Mouse (Mus musculus) MEL (cell line): Measurements from ENCODE around the gene Gm12184.

Source experiments
- BHLHE40 ChIP-seq: IDR thresholded peaks from 2 replicates; pipeline ENCODE4 v1.6.1; 2012; ENCODE audit warnings: low read depth, mild to moderate bottlenecking, inconsistent platforms, low read length, improper control_type of control experiment, borderline replicate concordance
- CTCF ChIP-seq, 3 experiments: IDR thresholded peaks in 2 of 3; conservative IDR thresholded peaks in 1 of 3; 2 replicates each; pipeline ENCODE4 v1.5.1; 2011 to 2012; ENCODE audit warnings: low read length in 3 of 3, low read depth in 2 of 3, mild to moderate bottlenecking in 2 of 3, improper control_type of control experiment in 1 of 3, inconsistent platforms in 1 of 3, mixed read lengths in 1 of 3, moderate library complexity in 1 of 3; ENCODE audit not compliant: control insufficient read depth in 1 of 3, insufficient read depth in 1 of 3, poor library complexity in 1 of 3, severe bottlenecking in 1 of 3
- GABPA ChIP-seq: IDR thresholded peaks from 2 replicates; pipeline ENCODE4 v1.6.1; 2012; ENCODE audit warnings: low read depth, mild to moderate bottlenecking, inconsistent platforms, low read length, improper control_type of control experiment, moderate library complexity
- MAX ChIP-seq: IDR thresholded peaks from 2 replicates; pipeline ENCODE4 v1.6.1; 2011; ENCODE audit warnings: low read length, improper control_type of control experiment
- POLR2A ChIP-seq, 2 experiments: IDR thresholded peaks; 2 replicates each; pipeline ENCODE4 v1.6.1; 2011 to 2012; ENCODE audit warnings: low read length in 2 of 2, mild to moderate bottlenecking in 2 of 2, control low read depth in 1 of 2, improper control_type of control experiment in 1 of 2, low read depth in 1 of 2, moderate library complexity in 1 of 2; ENCODE audit not compliant: control insufficient read depth in 1 of 2, insufficient read depth in 1 of 2, poor library complexity in 1 of 2
- UBTF ChIP-seq: IDR thresholded peaks from 2 replicates; pipeline ENCODE4 v1.6.1; 2012; ENCODE audit warnings: low read depth, mild to moderate bottlenecking, inconsistent platforms, low read length, improper control_type of control experiment, moderate library complexity, borderline replicate concordance; ENCODE audit not compliant: insufficient read depth
- ZC3H11A ChIP-seq: IDR thresholded peaks from 2 replicates; pipeline ENCODE4 v1.6.1; 2012; ENCODE audit warnings: low read depth, mild to moderate bottlenecking, inconsistent platforms, low read length, improper control_type of control experiment

GRCm38 (mm10) chr11:48824311-48824830 lies 2.1 kb downstream of the Gm12184 start:
- TF ChIP-seq MAX (no peak), CTCF (IDR thresholded peaks at IDR 0.05 in 2 of 3, conservative IDR thresholded peaks at IDR 0.05 in 1 of 3; ENCODE audit: control insufficient read depth in 1 of 3, insufficient read depth in 1 of 3, low read depth in 2 of 3, low read length in 3 of 3, poor library complexity in 1 of 3, severe bottlenecking in 1 of 3) (no peak), POLR2A (IDR thresholded peaks at IDR 0.05; ENCODE audit: control insufficient read depth in 1 of 2, insufficient read depth in 1 of 2, low read depth in 1 of 2, low read length in 2 of 2, poor library complexity in 1 of 2) (no peak), BHLHE40 (no peak), GABPA (no peak), ZC3H11A (no peak), UBTF (no peak)
